Mouse (Mus musculus): ENCODE measurements around the gene Pgam5.

DNA sequence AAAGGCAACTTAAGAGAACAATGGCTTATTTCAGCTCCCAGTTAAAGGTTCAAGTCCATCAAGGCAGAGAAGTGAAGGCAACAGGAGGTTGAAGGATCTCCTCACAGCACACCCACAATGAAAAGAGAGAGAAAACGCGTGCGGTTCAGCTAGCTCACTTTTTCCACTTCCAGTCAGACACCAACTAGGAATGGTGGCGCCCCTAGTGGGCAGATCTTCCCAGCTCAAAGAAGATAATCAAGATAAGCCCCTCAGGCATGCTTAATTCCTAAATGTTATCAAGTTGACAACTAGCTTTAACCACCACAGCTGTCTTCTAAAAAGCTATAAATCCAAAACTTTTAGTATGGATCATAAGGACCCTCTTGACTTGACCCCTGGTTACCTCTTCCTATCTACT lies 14.8 kb upstream of the Pgam5 start:
- TF ChIP-seq CTCF (IDR thresholded peaks at IDR 0.05; ENCODE audit: low read depth) (peak; percentile 42), EP300 (IDR thresholded peaks at IDR 0.05; ENCODE audit: low read depth) (no peak)

Data from heart, postnatal 0 days (tissue).